Mouse (Mus musculus) limb, embryonic 13.5 days (tissue): ENCODE results near the gene Adamtsl1. TPM values are rescaled to one million over a fixed set of nuclear protein-coding genes. Genes with fewer than 3 reads are reported as not detected.

Experiments
- ATAC-seq: fragments of 200-750 bp; cut with Nextera tagmentation; 2 replicates; pipeline ENCODE4 v1.8.0; 2017; ENCODE audit warnings: low read depth, moderate number of reproducible peaks, moderate TSS enrichment; ENCODE audit not compliant: low FRiP score
- H3K27ac ChIP-seq: fragments of 300-500 bp; sonication (generic); 2 replicates; pipeline ENCODE4 v1.5.1; 2015; ENCODE audit warnings: inconsistent platforms, mild to moderate bottlenecking, moderate library complexity
- H3K27me3 ChIP-seq: fragments of 300-500 bp; sonication (generic); 2 replicates; pipeline ENCODE4 v1.6.1; 2015; ENCODE audit warnings: mild to moderate bottlenecking, inconsistent platforms
- H3K36me3 ChIP-seq: fragments of 300-500 bp; sonication (generic); 2 replicates; pipeline ENCODE4 v1.6.1; 2015; ENCODE audit warnings: inconsistent platforms, mild to moderate bottlenecking, moderate library complexity
- H3K4me1 ChIP-seq: fragments of 300-500 bp; sonication (generic); 2 replicates; pipeline ENCODE4 v1.6.1; 2015; ENCODE audit warnings: inconsistent platforms
- H3K4me2 ChIP-seq: fragments of 300-500 bp; sonication (generic); replicated peaks from 2 replicates; pipeline ENCODE4 v1.6.1; 2015; ENCODE audit warnings: inconsistent platforms, mild to moderate bottlenecking, moderate library complexity
- H3K4me3 ChIP-seq: fragments of 300-500 bp; sonication (generic); 2 replicates; pipeline ENCODE4 v1.5.1; 2015; ENCODE audit warnings: moderate library complexity, mild to moderate bottlenecking, inconsistent platforms
- H3K9ac ChIP-seq: fragments of 300-500 bp; sonication (generic); 2 replicates; pipeline ENCODE4 v1.6.1; 2015; ENCODE audit warnings: mild to moderate bottlenecking, inconsistent platforms
- H3K9me3 ChIP-seq: fragments of 300-500 bp; sonication (generic); 2 replicates; pipeline ENCODE4 v1.6.1; 2016; ENCODE audit warnings: inconsistent platforms
- WGBS: fragments of 180-500 bp; shearing (Covaris S2); methylation state at CpG from one replicate; pipeline ENCODE4 v1.1.7; 2015; 5-methylcytosine and 5-hydroxymethylcytosine counted together
- polyA plus RNA-seq: library from polyadenylated mRNA; unstranded; fragments of >200 nt; fragmentation: Nextera tagmentation; extraction: Ambion mirVana; gene quantifications from 2 replicates; pipeline ENCODE4 v1.2.1, GENCODE M21; 2015

The Adamtsl1 gene
- polyA plus RNA-seq, result 51.3 and 53.2 TPM in 2 replicates

GRCm38 (mm10) chr4:85513792-85514191, at the start of gene Adamtsl1:
Adamtsl1 (plus strand) TSS chr4:85514172.
- peaks cover 14% of the 10 kb centered on the region for H3K4me1 ChIP-seq
- H3K27me3 ChIP-seq, result peaks cover 41% of the 10 kb centered on the region
- no peak within 1 kb of the TSS for H3K27ac ChIP-seq
- H3K36me3 ChIP-seq, result no peaks in the 10 kb centered on the region
- no peak for ATAC-seq
- peak within 1 kb of the TSS; percentile 68 for H3K9ac ChIP-seq
- WGBS, result 3% methylated on average over 9 of the region's 9 CpGs
- H3K4me2 ChIP-seq, result peak within 1 kb of the TSS; percentile 99
- H3K4me3 ChIP-seq, result peak within 1 kb of the TSS; percentile 58
- no peaks in the 10 kb centered on the region for H3K9me3 ChIP-seq

- Histone ChIP-seq H3K36me3 (no peaks in the 10 kb centered on the region), H3K4me2 (no peak overlapping the region)
- WGBS, result 85% methylated on average over 6 of the region's 6 CpGs
Measured at GRCm38 (mm10) chr4:85483586-85483985, 30.4 kb upstream of the Adamtsl1 start.

GRCm38 (mm10) chr4:85486316-85486946, 27.5 kb upstream of the Adamtsl1 start:
- H3K4me3 ChIP-seq, result no peak overlapping the region
- H3K27me3 ChIP-seq, result no peaks in the 10 kb centered on the region
- 67% methylated on average over 10 of the region's 10 CpGs for WGBS
- H3K4me2 ChIP-seq, result no peak overlapping the region
- H3K36me3 ChIP-seq, result no peaks in the 10 kb centered on the region
- no peak for ATAC-seq
- no peaks in the 10 kb centered on the region for H3K4me1 ChIP-seq
- H3K9me3 ChIP-seq, result no peaks in the 10 kb centered on the region
- H3K27ac ChIP-seq, result no peak overlapping the region
- no peak overlapping the region for H3K9ac ChIP-seq

More at GRCm38 (mm10) chr4:85483586-85483985, 30.4 kb upstream of the Adamtsl1 start:
- no peaks in the 10 kb centered on the region for H3K4me1 ChIP-seq
- H3K27ac ChIP-seq, result no peak overlapping the region
- no peaks in the 10 kb centered on the region for H3K27me3 ChIP-seq
- no peaks in the 10 kb centered on the region for H3K9me3 ChIP-seq
- no peak overlapping the region for H3K9ac ChIP-seq
- no peak overlapping the region for H3K4me3 ChIP-seq
- ATAC-seq, result no peak

GRCm38 (mm10) chr4:85505718-85506117, 8.3 kb upstream of the Adamtsl1 start:
- WGBS, result 68% methylated on average over 3 of the region's 3 CpGs
- Histone ChIP-seq H3K4me3 (no peak overlapping the region), H3K36me3 (no peaks in the 10 kb centered on the region), H3K27me3 (no peaks in the 10 kb centered on the region), H3K9me3 (no peaks in the 10 kb centered on the region), H3K4me2 (no peak overlapping the region), H3K27ac (no peak overlapping the region), H3K9ac (no peak overlapping the region), H3K4me1 (peaks cover 6% of the 10 kb centered on the region)
- no peak for ATAC-seq

- Histone ChIP-seq H3K9me3 (no peaks in the 10 kb centered on the region), H3K4me3 (no peak overlapping the region), H3K4me1 (peaks cover 6% of the 10 kb centered on the region), H3K4me2 (no peak overlapping the region), H3K27ac (no peak overlapping the region), H3K27me3 (peaks cover 3% of the 10 kb centered on the region), H3K9ac (no peak overlapping the region), H3K36me3 (no peaks in the 10 kb centered on the region)
- 62% methylated on average over 2 of the region's 2 CpGs for WGBS
- ATAC-seq, result no peak
Measured at GRCm38 (mm10) chr4:85506976-85507375, 7.0 kb upstream of the Adamtsl1 start.

- Histone ChIP-seq H3K9ac (no peak overlapping the region), H3K4me1 (peaks cover 6% of the 10 kb centered on the region), H3K27me3 (peaks cover 8% of the 10 kb centered on the region), H3K27ac (no peak overlapping the region), H3K4me2 (no peak overlapping the region), H3K4me3 (no peak overlapping the region), H3K36me3 (no peaks in the 10 kb centered on the region), H3K9me3 (no peaks in the 10 kb centered on the region)
- WGBS, result 45% methylated on average over 5 of the region's 5 CpGs
- ATAC-seq, result no peak
Measured at GRCm38 (mm10) chr4:85507491-85507890, 6.5 kb upstream of the Adamtsl1 start.

- Histone ChIP-seq H3K4me3 (no peak overlapping the region; the same call in 1 of the 2 replicates), H3K9ac (no peak overlapping the region), H3K27ac (no peak overlapping the region), H3K9me3 (no peaks in the 10 kb centered on the region), H3K4me1 (peaks cover 14% of the 10 kb centered on the region), H3K4me2 (peak overlapping the region; percentile 99), H3K27me3 (peaks cover 41% of the 10 kb centered on the region), H3K36me3 (no peaks in the 10 kb centered on the region)
- no peak for ATAC-seq
- 32% methylated on average over 7 of the region's 7 CpGs for WGBS
Measured at GRCm38 (mm10) chr4:85513288-85513687, 684 bp upstream of the Adamtsl1 start.

- Histone ChIP-seq H3K36me3 (no peaks in the 10 kb centered on the region), H3K9me3 (no peaks in the 10 kb centered on the region), H3K27me3 (peaks cover 41% of the 10 kb centered on the region), H3K4me3 (peak overlapping the region; percentile 58), H3K4me2 (peak overlapping the region; percentile 99), H3K9ac (peak overlapping the region; percentile 68), H3K27ac (no peak overlapping the region), H3K4me1 (peaks cover 14% of the 10 kb centered on the region)
- WGBS, result under 1% methylated on average over 33 of the region's 33 CpGs
- peak; percentile 91 for ATAC-seq
Measured at GRCm38 (mm10) chr4:85514205-85514681, 271 bp downstream of the Adamtsl1 start.

- 58% methylated on average over 7 of the region's 7 CpGs for WGBS
- Histone ChIP-seq H3K27me3 (no peaks in the 10 kb centered on the region), H3K9ac (no peak overlapping the region), H3K4me1 (0 out of 2 replicates have a peak, but pooled peaks cover 3% of the 10 kb centered on the region), H3K36me3 (no peaks in the 10 kb centered on the region), H3K4me3 (no peak overlapping the region), H3K27ac (no peak overlapping the region), H3K9me3 (no peaks in the 10 kb centered on the region), H3K4me2 (no peak overlapping the region)
- ATAC-seq, result no peak; the same call in 1 of the 2 replicates
Measured at GRCm38 (mm10) chr4:85526966-85527566, 13.1 kb downstream of the Adamtsl1 start.

- Histone ChIP-seq H3K27me3 (no peaks in the 10 kb centered on the region), H3K9me3 (no peaks in the 10 kb centered on the region), H3K9ac (no peak overlapping the region), H3K4me1 (0 out of 2 replicates have a peak, but pooled peaks cover 3% of the 10 kb centered on the region), H3K27ac (no peak overlapping the region), H3K4me3 (no peak overlapping the region), H3K4me2 (no peak overlapping the region), H3K36me3 (no peaks in the 10 kb centered on the region)
- WGBS, result 88% methylated on average over 1 of the region's 1 CpGs
- no peak for ATAC-seq
Measured at GRCm38 (mm10) chr4:85529852-85530251, 15.9 kb downstream of the Adamtsl1 start.

GRCm38 (mm10) chr4:85539677-85540076, 25.7 kb downstream of the Adamtsl1 start:
- no peaks in the 10 kb centered on the region for H3K36me3 ChIP-seq
- no peak overlapping the region for H3K4me2 ChIP-seq
- H3K9me3 ChIP-seq, result no peaks in the 10 kb centered on the region
- H3K9ac ChIP-seq, result no peak overlapping the region
- H3K27me3 ChIP-seq, result no peaks in the 10 kb centered on the region
- no peak overlapping the region for H3K4me3 ChIP-seq
- H3K27ac ChIP-seq, result no peak overlapping the region
- WGBS, result 38% methylated on average over 5 of the region's 5 CpGs
- H3K4me1 ChIP-seq, result 0 out of 2 replicates have a peak, but pooled peaks cover 5% of the 10 kb centered on the region
- no peak; the same call in 1 of the 2 replicates for ATAC-seq

GRCm38 (mm10) chr4:85543221-85543620, 29.2 kb downstream of the Adamtsl1 start:
- Histone ChIP-seq H3K4me3 (no peak overlapping the region), H3K36me3 (no peaks in the 10 kb centered on the region), H3K4me1 (0 out of 2 replicates have a peak, but pooled peaks cover 5% of the 10 kb centered on the region), H3K4me2 (no peak overlapping the region), H3K9ac (no peak overlapping the region), H3K27ac (no peak overlapping the region), H3K27me3 (no peaks in the 10 kb centered on the region), H3K9me3 (no peaks in the 10 kb centered on the region)
- ATAC-seq, result no peak
- 80% methylated on average over 4 of the region's 4 CpGs for WGBS
